In the genomic region with DNA sequence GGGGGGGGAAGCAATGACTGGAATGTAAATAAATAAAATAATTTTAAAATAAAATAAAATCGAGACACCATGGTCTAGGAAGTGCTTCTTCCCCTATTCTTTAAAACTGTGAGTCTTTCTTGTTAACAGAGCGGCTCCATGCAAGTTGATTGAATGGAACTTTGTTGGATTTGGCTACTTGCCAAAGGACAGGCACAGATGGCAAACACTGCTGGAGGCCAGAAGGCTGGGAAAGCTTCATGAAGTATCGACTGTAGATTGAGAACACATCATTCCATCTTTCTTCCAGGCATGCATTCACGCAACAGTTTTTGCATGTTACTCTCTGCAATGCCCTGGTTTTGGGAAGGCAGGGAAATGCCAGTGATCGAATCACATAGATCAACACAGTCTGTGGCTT, we compare ENCODE assay signal across 11 mouse cellular contexts. TPM values are rescaled to one million over a fixed set of nuclear protein-coding genes. Genes with fewer than 3 reads are reported as not detected.
DNase-seq lines count a peak whose midpoint lies in the region; ATAC-seq and TF ChIP-seq lines count a peak whose summit lies in the region.
"Had no signal": no experiment of that assay in that cellular context is flagged by ENCODE, and none has a peak within 500 bp of the region (broad histone marks: within the 10 kb centered on the region; RNA-seq: fewer than 3 reads in every experiment).

No protein-coding gene starts in this region.

- no peak for ATAC-seq in megakaryocyte-erythroid progenitor cell, adult 5-6 weeks (replicated peaks; ENCODE audit: low FRiP score, low TSS enrichment, poor library complexity, severe bottlenecking)

- DNase-seq in layer of hippocampus, adult 11-12 months (ENCODE audit: low spot score) = peak; percentile 30
- DNase-seq in layer of hippocampus, adult 9-10 months (ENCODE audit: low spot score) = no peak
- peak; percentile 82 for DNase-seq in brain, embryonic 14.5 days (ENCODE audit: low read depth)
- DNase-seq in cerebellum, adult 9-10 months = peak; percentile 64
- DNase-seq in layer of hippocampus, adult 9-11 months = peak; percentile 15
- no peak for DNase-seq in spleen, postnatal 4 days (ENCODE audit: low spot score in 2 of 2)
- DNase-seq: heart, adult 18-20 months; heart, postnatal 36 days; lung, postnatal 4 days; thymus, postnatal 36 days had no signal

- TF ChIP-seq CTCF in brain, embryonic 14.5 days (IDR thresholded peaks at IDR 0.05; ENCODE audit: borderline replicate concordance, extremely low read depth, insufficient read depth, insufficient read length) = no peak

- no peak for TF ChIP-seq POLR2A in brain, embryonic 14.5 days (IDR thresholded peaks at IDR 0.05; ENCODE audit: borderline replicate concordance, extremely low read depth, insufficient read depth, insufficient read length, poor library complexity, severe bottlenecking)

RNA-seq across cellular contexts. Expression of a gene that starts 4.3 kb away (rescaled TPM):
- polyA plus RNA-seq in brain, embryonic 14.5 days (2012; rRNA removed) = 31.3 and 34.0 TPM in 2 replicates
- total RNA-seq in megakaryocyte-erythroid progenitor cell, adult 5-6 weeks (2014; fragmentation: Nextera tagmentation) = not detected in 2 replicates
- total RNA-seq in megakaryocyte-erythroid progenitor cell, adult 5-6 weeks (2017) = not detected in 2 replicates

Comparison
In these comparisons a context has a peak if more than half of its experiments do, and no peak if none do; other contexts are left out.
1. DNase-seq: peak in layer of hippocampus, adult 11-12 months (single experiment), brain, embryonic 14.5 days (single experiment), cerebellum, adult 9-10 months (single experiment) and layer of hippocampus, adult 9-11 months (single experiment); none in layer of hippocampus, adult 9-10 months (single experiment) and spleen, postnatal 4 days (0 of 2).